Mouse (Mus musculus) urinary bladder, adult 18-20 months (tissue): ENCODE data around the gene Kndc1.

Experiments used
- DNase-seq, 2 experiments: peaks; one replicate each; pipeline ENCODE4 v3.0.0; 2022; ENCODE audit warnings: low spot score in 2 of 2, mixed read lengths in 2 of 2

Kndc1 gene

DNA sequence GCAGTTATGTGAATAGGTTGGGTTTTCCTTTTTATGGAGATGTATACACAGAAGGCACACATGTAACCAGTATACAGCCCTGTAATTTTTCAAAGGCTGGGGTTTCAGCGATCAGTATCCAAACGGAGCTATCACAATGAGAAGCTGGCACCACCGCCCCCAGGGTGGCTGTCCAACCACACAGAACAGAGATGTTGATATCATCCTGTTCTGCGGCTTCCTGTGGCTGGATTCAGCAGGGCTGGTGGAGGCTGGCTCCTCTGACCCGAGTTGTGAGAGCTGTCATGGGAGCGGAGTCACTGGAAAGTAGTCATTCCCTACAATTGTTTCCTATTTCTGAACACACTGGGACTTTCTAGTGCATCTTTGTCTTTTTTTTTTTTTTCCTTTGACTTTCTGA, 10.8 kb downstream of the Kndc1 start:
- no peak for DNase-seq

DNA sequence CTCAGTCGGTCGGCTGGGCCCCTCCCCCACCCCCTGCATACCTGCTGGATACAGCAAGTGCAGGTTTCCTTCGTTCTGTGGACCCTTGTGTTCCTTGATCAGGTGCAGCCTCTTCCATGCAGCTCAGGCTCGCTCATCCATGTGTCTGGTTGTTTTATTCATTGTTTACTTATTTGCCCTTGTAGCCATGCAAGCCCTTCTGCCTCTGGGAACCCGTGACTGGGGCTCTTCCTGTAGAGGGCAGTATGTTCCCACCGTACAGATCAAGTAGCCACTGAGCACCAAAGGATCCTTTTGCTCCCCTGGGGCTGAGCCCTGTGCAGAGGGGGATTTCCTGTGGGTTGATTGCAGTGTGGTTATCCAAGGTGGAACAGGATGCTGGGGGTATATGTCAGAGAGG, 11.2 kb downstream of the Kndc1 start:
- peak in 1 of 2 experiments; percentile 10 for DNase-seq

DNA sequence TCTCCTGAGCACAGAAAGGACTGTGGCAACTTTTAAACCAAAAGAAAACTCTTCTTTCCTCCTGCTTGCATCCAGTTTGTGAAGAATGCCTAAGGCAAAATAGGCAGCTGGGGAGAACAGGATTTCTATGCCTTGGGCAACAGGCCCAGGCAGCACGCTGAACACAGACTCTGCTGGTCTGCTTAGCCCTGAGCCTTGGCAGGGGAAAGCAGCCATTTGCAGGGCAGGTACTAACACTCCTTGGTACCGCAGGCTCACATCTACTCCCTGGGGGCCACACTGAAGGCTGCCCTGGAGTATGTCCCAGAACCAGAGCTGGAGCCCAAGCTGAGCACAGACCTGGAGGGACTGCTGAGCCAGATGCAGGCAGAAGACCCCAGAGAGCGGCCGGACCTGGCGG, 13.7 kb downstream of the Kndc1 start:
- DNase-seq: no peak

DNA sequence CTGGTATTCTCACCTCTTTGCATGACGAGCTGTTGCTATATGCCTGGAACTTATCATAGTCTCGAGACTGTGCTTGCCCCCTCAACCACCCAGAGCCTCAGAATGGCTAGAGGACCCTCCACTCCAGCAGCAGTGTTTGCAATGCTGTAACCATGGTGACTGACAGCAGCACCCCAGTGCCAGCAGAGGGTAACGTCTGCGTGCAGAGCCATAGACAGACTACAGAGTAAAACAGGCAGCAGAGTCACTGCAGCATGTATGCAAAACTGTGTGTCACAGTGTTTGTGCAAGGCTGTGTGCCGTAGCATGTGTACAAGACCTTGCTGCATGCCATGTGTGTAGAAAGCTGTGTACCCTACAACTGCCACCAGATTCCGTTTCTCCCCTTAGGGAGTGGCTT, 15.0 kb downstream of the Kndc1 start:
- DNase-seq: no peak

- DNase-seq: no peak
Observed at GRCm38 (mm10) chr7:139910204-139910835, 15.8 kb downstream of the Kndc1 start.

DNA sequence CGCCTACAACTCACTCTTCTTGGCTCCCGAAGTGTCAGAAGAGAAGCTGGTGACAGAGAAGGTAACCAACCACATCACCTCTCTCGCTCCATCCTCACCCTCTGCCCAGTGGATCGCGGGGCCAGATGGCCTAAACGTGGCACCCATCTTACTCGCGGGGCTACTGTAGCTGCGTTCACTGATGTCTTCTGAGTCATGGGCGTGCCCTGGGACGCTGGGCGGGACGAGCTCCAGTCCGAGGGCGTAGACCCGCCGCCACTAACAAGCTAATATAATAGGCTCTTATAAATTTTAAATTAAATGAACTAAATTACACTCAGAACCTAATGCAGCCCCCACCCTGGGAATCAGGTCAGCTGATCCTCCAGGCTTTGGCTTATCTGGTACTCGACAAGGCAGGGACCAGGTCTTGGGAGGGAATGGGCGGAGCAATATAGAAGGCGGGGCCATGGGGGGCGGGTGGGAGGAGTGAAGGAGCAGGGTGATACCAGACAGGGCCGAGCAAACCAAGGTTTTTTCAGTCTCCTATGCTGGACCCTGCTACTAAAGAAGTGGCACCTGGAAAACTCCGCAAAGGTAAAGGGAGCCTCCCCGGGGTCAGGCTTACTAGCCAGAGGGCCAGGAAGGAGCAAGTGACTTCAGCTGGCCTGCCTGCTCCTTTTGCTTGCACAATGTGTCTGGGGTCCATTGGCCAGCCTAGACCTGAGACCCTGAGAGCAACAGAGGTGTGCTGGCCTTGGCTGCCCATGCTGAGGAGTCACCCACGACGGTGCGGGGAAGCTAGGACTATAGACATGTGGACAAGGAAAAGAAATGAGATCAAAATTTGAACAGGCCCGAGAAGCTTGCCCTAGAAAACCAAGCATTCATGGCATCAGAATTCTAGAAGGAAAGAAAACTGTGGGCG, 19.9 kb downstream of the Kndc1 start:
- DNase-seq: no peak

GRCm38 (mm10) chr7:139915646-139916257, 21.3 kb downstream of the Kndc1 start:
- no peak for DNase-seq

DNA sequence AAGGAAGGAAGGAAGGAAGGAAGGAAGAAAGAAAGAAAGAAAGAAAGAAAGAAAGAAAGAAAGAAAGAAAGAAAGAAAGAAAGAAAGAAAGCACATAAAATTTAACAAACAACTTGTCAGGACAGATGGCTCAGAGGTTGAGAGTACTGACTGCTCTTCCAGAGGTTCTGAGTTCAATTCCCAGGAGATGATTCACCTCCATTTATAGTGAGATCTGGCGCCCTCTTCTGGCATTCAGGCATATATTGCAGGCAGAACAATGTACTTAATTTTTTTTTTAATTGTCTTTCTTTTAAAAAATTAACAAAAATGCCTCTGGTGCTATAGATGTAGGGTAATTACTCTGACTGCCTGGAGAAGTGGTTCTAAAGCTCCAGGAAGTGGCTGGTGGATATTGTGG, 21.8 kb downstream of the Kndc1 start:
- DNase-seq: no peak

DNA sequence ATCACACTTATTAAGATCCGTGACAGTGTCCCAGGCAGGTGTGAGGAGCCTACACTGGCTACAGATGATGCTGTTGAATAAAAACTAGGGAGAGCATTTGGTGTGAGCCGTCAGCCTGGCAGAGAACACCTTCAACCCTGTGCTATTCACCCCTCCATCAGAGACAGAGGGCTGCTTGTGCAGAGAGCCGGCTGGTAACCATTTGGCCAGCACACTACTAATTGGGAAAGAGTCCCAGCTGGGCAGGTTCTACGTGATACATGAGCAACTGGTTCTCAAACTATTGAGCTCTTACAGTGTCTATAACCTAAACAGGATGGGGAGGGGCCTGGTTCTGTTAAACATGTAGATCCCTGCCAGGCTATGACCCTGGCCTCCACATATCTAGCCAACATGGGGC, 23.8 kb downstream of the Kndc1 start:
- DNase-seq: no peak

DNA sequence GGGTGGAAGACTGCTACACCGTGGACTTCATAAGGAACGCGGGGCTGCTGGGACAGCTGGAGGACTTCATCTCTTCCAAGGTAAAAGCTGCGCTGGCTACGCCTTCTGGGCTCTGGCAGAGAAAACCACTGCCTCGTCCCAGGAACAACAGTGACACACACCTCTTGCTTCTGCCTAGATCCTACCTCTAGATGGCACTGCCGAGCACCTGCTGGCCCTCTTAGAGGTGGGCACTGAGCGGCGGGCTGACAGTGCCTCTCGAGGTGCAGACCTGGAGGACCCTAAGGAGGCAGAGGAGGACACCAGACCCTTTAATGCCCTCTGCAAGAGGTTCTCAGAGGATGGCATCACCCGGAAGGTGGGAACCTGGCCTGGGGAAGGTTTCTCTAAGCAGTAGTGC, 36.2 kb downstream of the Kndc1 start:
- DNase-seq: no peak

DNA sequence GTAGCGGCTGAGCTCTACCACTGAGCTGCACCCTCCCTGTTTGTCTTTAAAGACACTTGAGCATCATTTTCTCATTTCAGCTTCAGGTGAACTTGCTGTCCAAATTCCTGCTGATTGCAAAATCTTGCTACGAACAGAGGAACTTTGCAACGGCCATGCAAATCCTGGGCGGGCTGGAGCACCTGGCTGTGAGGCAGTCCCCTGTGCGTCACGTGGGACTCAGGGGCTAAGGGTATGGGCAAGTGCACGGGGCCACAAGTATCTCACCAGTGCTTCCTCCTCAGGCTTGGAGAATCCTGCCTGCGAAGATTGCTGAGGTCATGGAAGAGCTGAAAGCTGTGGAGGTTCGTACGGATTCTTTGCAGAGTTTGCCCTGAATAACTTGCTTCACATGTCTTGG, 42.2 kb downstream of the Kndc1 start:
- no peak for DNase-seq

DNA sequence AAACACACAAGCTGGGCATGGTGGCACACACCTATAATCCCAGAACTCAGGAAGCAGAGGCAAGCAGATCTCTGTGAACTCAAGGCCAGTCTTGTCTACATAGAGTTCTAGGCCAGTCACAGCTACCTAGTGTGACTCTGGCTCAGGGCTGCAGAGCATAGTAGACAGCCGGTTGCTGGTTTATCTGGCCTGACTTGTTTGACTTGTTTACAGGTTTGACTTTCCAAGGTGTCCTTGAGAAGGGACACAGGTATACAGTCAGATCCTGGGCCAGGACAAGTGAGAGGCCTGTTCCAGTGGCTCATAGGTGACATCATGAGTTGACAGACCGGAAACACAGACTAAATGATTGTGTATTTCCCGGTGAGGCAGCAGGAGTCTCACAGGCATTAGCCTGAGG, 42.6 kb downstream of the Kndc1 start:
- DNase-seq: no peak

GRCm38 (mm10) chr7:139937810-139938209, 43.3 kb downstream of the Kndc1 start:
- DNase-seq: no peak

DNA sequence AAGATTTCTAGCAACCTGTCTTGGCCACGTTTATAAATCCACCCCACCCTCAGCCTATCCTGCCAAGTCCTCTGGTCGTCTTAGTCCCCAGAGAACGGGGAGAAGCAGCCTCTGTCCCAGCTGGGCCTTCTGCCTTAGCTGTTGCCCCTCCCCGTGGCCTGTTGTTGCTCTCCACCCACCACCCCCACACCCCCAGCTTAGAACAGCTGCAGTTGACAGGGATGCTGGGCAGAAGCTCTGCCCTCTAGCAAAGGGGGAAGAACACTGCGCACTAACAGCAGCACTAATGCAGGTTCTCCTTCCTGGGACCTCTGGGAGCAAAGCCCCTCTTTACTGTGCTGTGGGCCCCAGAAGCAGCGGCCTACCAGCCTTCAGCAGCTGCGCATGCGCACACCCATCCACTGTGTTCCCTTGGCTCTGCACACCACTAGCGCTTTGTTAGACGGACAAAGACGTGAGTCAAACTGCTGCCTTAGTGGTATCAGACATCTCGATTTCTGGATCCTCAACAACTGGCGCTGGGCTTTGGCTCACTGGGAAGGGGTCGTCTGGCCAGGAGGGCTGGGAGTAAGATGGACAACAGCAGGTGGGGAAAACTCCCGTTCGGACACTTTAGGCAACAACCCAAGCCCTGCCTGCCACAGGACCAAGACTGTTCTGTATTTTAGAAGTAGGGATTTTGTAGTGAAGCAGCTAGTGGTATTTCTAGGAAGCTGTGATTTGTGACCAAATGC, 46.1 kb downstream of the Kndc1 start:
- no peak for DNase-seq

DNA sequence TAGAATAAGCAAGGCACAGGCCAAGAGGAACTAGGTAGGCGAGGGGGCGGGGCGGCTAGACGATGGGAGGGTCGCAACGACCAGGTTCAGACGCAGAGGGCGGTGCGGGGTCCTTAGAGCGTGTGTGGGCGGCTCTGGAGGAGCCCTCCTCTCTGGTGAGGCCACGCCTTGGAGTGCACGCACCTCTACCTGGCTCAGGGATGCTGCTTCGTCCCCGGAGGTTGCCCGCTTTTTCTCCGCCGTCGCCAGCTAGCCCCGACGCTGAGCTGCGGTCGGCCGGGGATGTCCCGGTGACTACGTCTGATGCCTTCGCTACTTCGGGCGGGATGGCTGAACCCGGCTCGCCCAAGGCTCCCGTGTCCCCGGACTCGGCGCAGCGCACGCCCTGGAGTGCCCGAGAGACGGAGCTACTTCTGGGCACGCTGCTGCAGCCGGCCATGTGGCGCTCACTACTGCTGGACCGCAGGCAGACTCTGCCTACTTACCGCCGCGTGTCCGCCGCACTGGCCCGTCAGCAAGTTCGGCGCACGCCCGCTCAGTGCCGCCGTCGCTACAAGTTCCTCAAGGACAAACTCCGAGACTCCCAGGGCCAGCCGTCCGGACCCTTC, 49.3 kb downstream of the Kndc1 start, which contains the start of gene Utf1:
TSS of gene Utf1 (plus strand) at position 116 of the 608 bp plus-strand sequence.
- peak in 1 of 2 experiments; percentile 43 for DNase-seq

DNA sequence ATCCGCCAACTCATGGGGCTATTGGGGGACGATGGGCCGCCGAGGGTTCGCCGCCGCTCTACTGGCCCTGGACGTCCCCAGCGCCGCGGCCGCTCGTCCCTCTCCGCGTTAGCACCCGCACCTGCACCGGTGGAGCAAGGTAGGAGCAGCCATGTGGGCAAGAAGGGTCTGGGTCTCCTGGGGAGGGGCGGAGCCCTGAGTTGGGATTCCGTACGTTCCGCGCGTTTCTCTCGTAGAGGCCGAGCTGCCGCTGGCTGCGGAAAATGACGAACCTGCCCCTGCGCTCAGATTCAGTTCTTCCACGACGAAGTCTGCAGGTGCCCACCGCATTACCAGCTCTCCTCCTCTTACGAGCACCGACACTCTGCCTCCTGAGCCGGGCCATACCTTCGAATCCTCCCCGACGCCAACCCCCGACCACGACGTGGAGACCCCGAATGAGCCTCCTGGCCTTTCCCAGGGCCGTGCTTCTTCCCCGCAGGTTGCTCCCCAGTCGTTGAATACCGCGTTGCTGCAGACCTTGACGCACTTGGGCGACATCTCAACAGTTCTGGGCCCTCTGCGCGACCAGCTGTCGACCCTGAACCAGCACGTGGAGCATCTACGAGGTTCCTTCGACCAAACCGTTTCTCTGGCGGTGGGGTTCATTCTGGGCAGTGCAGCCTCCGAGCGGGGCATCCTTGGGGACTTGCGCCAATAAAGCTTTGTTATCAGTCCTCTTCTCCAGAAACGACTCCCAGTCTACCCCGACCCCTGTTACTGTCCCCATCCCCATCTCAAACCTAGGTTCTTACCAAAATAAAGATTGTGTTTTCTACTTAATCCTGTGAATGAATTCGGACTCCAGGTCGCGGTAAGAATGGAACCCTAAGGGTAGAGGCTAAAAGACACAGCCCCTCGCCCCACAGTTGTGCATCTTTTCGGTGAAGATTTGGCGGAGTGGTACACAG, 50.1 kb downstream of the Kndc1 start:
- no peak for DNase-seq

- DNase-seq: no peak
Observed at GRCm38 (mm10) chr7:139945516-139945915, 51.0 kb downstream of the Kndc1 start.

- no peak for DNase-seq
Observed at GRCm38 (mm10) chr7:139946032-139946431, 51.5 kb downstream of the Kndc1 start.

- peak; percentile 31 to 48 for DNase-seq
Observed at GRCm38 (mm10) chr7:139949893-139950282, 55.4 kb downstream of the Kndc1 start.

DNA sequence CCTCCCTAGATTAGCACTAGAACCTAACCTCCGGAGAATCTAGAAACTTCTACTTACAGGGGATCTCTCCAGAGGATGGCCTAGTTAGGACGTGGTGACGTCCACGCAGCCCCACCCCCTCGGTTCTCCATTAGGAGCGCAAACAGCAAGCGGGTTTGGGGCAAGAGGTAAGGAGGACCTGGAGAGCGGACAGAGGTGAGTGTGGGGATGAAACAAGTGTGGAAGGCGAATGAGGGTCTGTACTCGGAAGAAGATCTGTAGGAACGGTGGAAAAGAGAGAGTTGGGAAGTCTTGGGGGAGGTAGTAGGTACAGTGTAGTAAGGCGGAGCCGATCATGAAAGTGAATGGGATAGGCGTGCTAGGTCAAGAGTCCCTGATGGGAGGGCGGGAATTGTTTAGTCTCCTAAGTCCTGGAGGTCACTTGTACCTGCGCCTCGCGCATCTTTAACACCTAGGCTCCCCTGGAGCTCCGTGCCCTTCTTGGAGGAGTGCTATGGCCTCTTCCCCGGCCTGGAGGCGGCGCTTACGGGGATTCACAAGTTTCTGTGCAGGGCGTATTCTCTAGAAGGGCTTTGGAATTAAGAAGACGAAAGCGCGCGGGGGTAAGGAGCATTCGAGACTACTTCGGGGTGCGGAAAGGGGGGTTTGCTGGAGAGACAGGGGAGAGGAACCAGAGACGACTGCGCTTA, 55.9 kb downstream of the Kndc1 start:
- DNase-seq: peak; percentile 34 to 40
